Mouse (Mus musculus) hindbrain, embryonic 14.5 days (tissue): Measurements from ENCODE around the gene Fam50a. TPM values are rescaled to one million over a fixed set of nuclear protein-coding genes. Genes with fewer than 3 reads are reported as not detected.
"Not testable (repeated sequence)": the region's sequence is repeated elsewhere in the genome, so short reads cannot be mapped to it uniquely, and the experiment has no call there.

Experiments
- ATAC-seq: fragments of 200-750 bp; cut with Nextera tagmentation; 2 replicates; pipeline ENCODE4 v1.8.0; 2017; ENCODE audit warnings: moderate number of reproducible peaks, mild to moderate bottlenecking, moderate TSS enrichment, moderate library complexity; ENCODE audit not compliant: low FRiP score
- DNase-seq: peaks from one replicate; pipeline ENCODE4 v3.0.0-alpha.2; 2015; ENCODE audit warnings: low spot score
- H3K27ac ChIP-seq: fragments of 300-500 bp; sonication (generic); 2 replicates; pipeline ENCODE4 v1.5.1; 2014; ENCODE audit warnings: mild to moderate bottlenecking, moderate library complexity
- H3K27me3 ChIP-seq: fragments of 300-500 bp; sonication (generic); 2 replicates; pipeline ENCODE4 v1.6.1; 2014; ENCODE audit warnings: mild to moderate bottlenecking, low read length, mixed read lengths; ENCODE audit not compliant: control insufficient read depth, insufficient read depth
- H3K36me3 ChIP-seq: fragments of 300-500 bp; sonication (generic); replicated peaks from 2 replicates; pipeline ENCODE4 v1.6.1; 2014; ENCODE audit not compliant: control insufficient read depth, insufficient read depth
- H3K4me1 ChIP-seq: fragments of 300-500 bp; sonication (generic); replicated peaks from 2 replicates; pipeline ENCODE4 v1.6.1; 2014; ENCODE audit warnings: antibody characterized with exemption, low read length, mixed read lengths; ENCODE audit not compliant: control insufficient read depth, insufficient read depth
- H3K4me2 ChIP-seq: fragments of 300-500 bp; sonication (generic); replicated peaks from 2 replicates; pipeline ENCODE4 v1.6.1; 2014; ENCODE audit warnings: mild to moderate bottlenecking, moderate library complexity
- H3K4me3 ChIP-seq: fragments of 300-500 bp; sonication (generic); replicated peaks from 2 replicates; pipeline ENCODE4 v1.5.1; 2014; ENCODE audit warnings: mild to moderate bottlenecking, low read length
- H3K9ac ChIP-seq: fragments of 300-500 bp; sonication (generic); 2 replicates; pipeline ENCODE4 v1.6.1; 2014
- H3K9me3 ChIP-seq: fragments of 300-500 bp; sonication (generic); 2 replicates; pipeline ENCODE4 v1.6.1; 2016; ENCODE audit warnings: low read length; ENCODE audit not compliant: control insufficient read depth
- WGBS: fragments of 180-500 bp; shearing (Covaris S2); extraction: QIAGEN DNeasy Blood & Tissue Kit; methylation state at CpG from one replicate; pipeline ENCODE4 v1.1.7; 2014; 5-methylcytosine and 5-hydroxymethylcytosine counted together
- polyA plus RNA-seq: library from polyadenylated mRNA; unstranded; fragments of >200 nt; fragmentation: Nextera tagmentation; extraction: Ambion mirVana; gene quantifications from 2 replicates; pipeline ENCODE4 v1.2.1, GENCODE M21; 2014

Fam50a gene
- polyA plus RNA-seq, 1 experiment from 2014 or later = 45.3 TPM

DNA sequence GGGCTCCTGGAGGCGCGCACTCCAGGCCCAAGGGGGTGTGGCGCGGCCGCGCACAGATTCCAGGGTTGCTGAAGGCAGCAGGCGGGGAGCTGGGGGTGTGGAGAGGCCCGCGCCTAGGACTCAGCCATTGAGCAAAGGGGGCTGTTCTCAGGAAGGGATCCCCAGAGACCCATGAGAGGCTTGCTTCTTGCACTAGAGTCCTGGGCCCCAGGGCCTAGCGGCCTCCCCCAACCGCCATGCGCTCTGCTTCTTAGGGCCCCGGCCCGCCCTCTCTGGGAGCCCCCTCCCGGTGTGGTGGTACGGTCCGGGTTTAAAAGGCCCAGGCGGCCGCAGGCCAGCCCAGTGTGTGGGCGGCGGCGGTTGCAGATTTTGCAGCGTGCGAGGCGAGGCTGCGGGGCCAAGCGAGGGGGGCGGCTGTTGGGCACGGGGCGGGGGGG, 15.9 kb downstream of the Fam50a start, which contains the start of gene Plxna3:
Plxna3 (plus strand) TSS at position 342 of the 437 bp plus-strand sequence.
- Histone ChIP-seq H3K9ac (peak within 1 kb of the TSS; percentile 77), H3K4me1 (peaks cover 28% of the 10 kb centered on the region), H3K9me3 (no peaks in the 10 kb centered on the region), H3K4me2 (peak within 1 kb of the TSS; percentile 76), H3K27ac (peak within 1 kb of the TSS; percentile 86), H3K27me3 (no peaks in the 10 kb centered on the region), H3K36me3 (peaks cover 20% of the 10 kb centered on the region), H3K4me3 (peak within 1 kb of the TSS; percentile 54)
- DNase-seq (peak; percentile 59), ATAC-seq (peak; percentile 93)
- WGBS = 14% methylated on average over 22 of the region's 30 CpGs

GRCm38 (mm10) chrX:74329215-74329671, 16.4 kb downstream of the Fam50a start:
- ATAC-seq (peak; percentile 35), DNase-seq (no peak)
- Histone ChIP-seq H3K4me1 (peaks cover 28% of the 10 kb centered on the region), H3K27ac (peak overlapping the region; percentile 86), H3K36me3 (peaks cover 25% of the 10 kb centered on the region), H3K9ac (peak overlapping the region; percentile 77), H3K4me2 (peak overlapping the region; percentile 76), H3K27me3 (no peaks in the 10 kb centered on the region), H3K9me3 (no peaks in the 10 kb centered on the region), H3K4me3 (peak overlapping the region; percentile 54)
- WGBS = 27% methylated on average over 10 of the region's 10 CpGs

DNA sequence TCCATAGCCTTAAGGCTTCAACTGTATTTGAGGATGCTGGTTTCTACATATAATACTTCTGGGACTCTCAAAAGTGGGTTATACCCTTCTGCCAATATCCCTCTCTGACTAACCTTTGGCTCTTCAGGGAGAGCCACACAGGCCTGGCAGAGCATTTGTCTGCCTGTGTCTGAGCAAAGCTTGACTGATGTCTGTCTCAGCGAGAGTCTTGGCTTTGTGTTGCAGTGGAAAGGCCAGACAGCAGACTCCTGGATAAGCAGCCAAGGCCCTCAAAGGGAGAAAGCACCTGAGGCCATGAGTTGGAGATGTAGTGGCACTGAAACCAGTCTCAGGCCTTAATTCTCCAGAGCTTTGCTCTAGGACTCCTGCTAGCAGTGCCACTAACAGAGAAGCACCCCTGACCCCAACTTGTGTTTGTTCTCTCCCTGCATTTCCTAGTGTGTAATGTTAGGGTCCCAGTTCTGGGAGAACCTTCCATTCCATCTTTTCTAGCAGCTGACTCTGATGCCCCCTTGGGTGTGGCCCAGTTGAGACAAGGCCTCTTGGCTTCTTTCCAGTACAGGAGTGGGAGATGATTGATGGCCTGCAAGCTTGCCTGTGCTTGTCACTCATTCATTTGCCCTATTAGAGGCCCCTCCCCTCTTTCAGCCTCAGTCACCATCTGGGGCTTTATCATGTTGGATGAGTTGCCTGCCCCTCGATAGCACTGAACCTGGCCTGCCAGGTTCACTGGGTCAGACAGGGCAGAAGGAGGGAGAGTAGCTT, 17.5 kb downstream of the Fam50a start:
- Histone ChIP-seq H3K27ac (peak overlapping the region; percentile 86), H3K4me2 (peak overlapping the region; percentile 76), H3K4me3 (peak overlapping the region; percentile 54), H3K9ac (peak overlapping the region; percentile 77), H3K9me3 (no peaks in the 10 kb centered on the region), H3K27me3 (no peaks in the 10 kb centered on the region), H3K4me1 (peaks cover 28% of the 10 kb centered on the region), H3K36me3 (peaks cover 34% of the 10 kb centered on the region)
- WGBS = 37% methylated on average over 2 of the region's 2 CpGs
- ATAC-seq = no peak
- DNase-seq = no peak

GRCm38 (mm10) chrX:74352645-74353466, 40.0 kb downstream of the Fam50a start:
- DNase-seq (no peak), ATAC-seq (peak; percentile 43; the same call in 1 of the 2 replicates)
- Histone ChIP-seq H3K4me2 (peak overlapping the region; percentile 64), H3K27me3 (no peaks in the 10 kb centered on the region), H3K9me3 (no peaks in the 10 kb centered on the region), H3K27ac (peak overlapping the region; percentile 81), H3K4me1 (peaks cover 4% of the 10 kb centered on the region; the same call in 1 of the 2 replicates), H3K4me3 (peak overlapping the region; percentile 39), H3K36me3 (no peaks in the 10 kb centered on the region), H3K9ac (peak overlapping the region; percentile 63)
- 27% methylated on average over 13 of the region's 13 CpGs for WGBS

GRCm38 (mm10) chrX:74353467-74353770, 40.6 kb downstream of the Fam50a start, which contains the start of gene Lage3:
Gene Lage3 (minus strand): TSS chrX:74353618.
- H3K9me3 ChIP-seq = no peaks in the 10 kb centered on the region
- no peaks in the 10 kb centered on the region for H3K36me3 ChIP-seq
- H3K4me2 ChIP-seq = peak within 1 kb of the TSS; percentile 64
- WGBS = 16% methylated on average over 10 of the region's 22 CpGs
- H3K9ac ChIP-seq = peak within 1 kb of the TSS; percentile 63
- H3K27me3 ChIP-seq = no peaks in the 10 kb centered on the region
- peak within 1 kb of the TSS; percentile 81 for H3K27ac ChIP-seq
- H3K4me1 ChIP-seq = peaks cover 4% of the 10 kb centered on the region; the same call in 1 of the 2 replicates
- ATAC-seq (peak; percentile 87), DNase-seq (peak; percentile 71)
- H3K4me3 ChIP-seq = peak within 1 kb of the TSS; percentile 39

- DNase-seq, H3K9ac ChIP-seq, H3K4me2 ChIP-seq, H3K9me3 ChIP-seq, H3K27ac ChIP-seq, H3K36me3 ChIP-seq, ATAC-seq, H3K4me1 ChIP-seq, H3K27me3 ChIP-seq, H3K4me3 ChIP-seq: not testable (repeated sequence)
- 84% methylated on average over 2 of the region's 3 CpGs for WGBS
These were observed 44.2 kb downstream of the Fam50a start for GRCm38 (mm10) chrX:74357069-74357468.

GRCm38 (mm10) chrX:74359171-74359570, 46.3 kb downstream of the Fam50a start:
- Histone ChIP-seq H3K4me2 (no peak overlapping the region), H3K27ac (no peak overlapping the region), H3K27me3 (no peaks in the 10 kb centered on the region), H3K4me1 (no peaks in the 10 kb centered on the region), H3K9me3 (0 out of 2 replicates have a peak, but pooled peaks cover 3% of the 10 kb centered on the region), H3K4me3 (no peak overlapping the region), H3K9ac (no peak overlapping the region), H3K36me3 (no peaks in the 10 kb centered on the region)
- ATAC-seq (no peak), DNase-seq (no peak)
- 55% methylated on average over 11 of the region's 11 CpGs for WGBS

- 66% methylated on average over 10 of the region's 10 CpGs for WGBS
- no peaks in the 10 kb centered on the region for H3K27me3 ChIP-seq
- no peak for DNase-seq
- no peaks in the 10 kb centered on the region; the same call in 1 of the 2 replicates for H3K36me3 ChIP-seq
- H3K4me1 ChIP-seq = peaks cover 10% of the 10 kb centered on the region; the same call in 1 of the 2 replicates
- H3K9ac ChIP-seq = peak overlapping the region; percentile 84
- no peaks in the 10 kb centered on the region for H3K9me3 ChIP-seq
- peak overlapping the region; percentile 58 for H3K4me3 ChIP-seq
- no peak for ATAC-seq
- peak overlapping the region; percentile 82; the same call in 1 of the 2 replicates for H3K27ac ChIP-seq
- peak overlapping the region; percentile 63 for H3K4me2 ChIP-seq
These were observed 54.7 kb downstream of the Fam50a start for GRCm38 (mm10) chrX:74367512-74367911.
